Mouse (Mus musculus): ENCODE measurements at regions not wholly inside any gene's neighbourhood (a gene's known extent, or its start where the extent isn't known, plus 50 kb on each side); places are given as distances from the start of the nearest gene placed in this dataset.

- DNase-seq (ENCODE audit: low spot score): no peak
- H3K27ac ChIP-seq (ENCODE audit: low read depth): no peak overlapping the region
- WGBS: 61% methylated on average over 19 of the region's 19 CpGs
Measured at GRCm38 (mm10) chr8:112427721-112428389, 142.0 kb upstream of the Cntnap4 start.

GRCm38 (mm10) chr8:112411968-112412367 is 157.9 kb upstream of the Cntnap4 start:
- Histone ChIP-seq H3K27ac (ENCODE audit: low read depth) (no peak overlapping the region), H3K9ac (replicated peaks; ENCODE audit: low read depth, low read length) (no peak overlapping the region), H3K9me3 (replicated peaks; ENCODE audit: control insufficient read depth, low read length) (0 out of 2 replicates have a peak, but pooled peaks cover 3% of the 10 kb centered on the region), H3K27me3 (ENCODE audit: control insufficient read depth, insufficient read depth, low read length) (no peaks in the 10 kb centered on the region), H3K4me3 (ENCODE audit: low read depth, low read length) (no peak overlapping the region), H3K4me1 (ENCODE audit: control insufficient read depth, insufficient read depth) (no peaks in the 10 kb centered on the region), H3K4me2 (ENCODE audit: low read depth, low read length) (no peak overlapping the region), H3K36me3 (replicated peaks; ENCODE audit: control insufficient read depth, insufficient read depth, low read length) (no peaks in the 10 kb centered on the region)
- 84% methylated on average over 5 of the region's 5 CpGs for WGBS
- no peak for DNase-seq (ENCODE audit: low spot score)
- TF ChIP-seq EP300 (IDR thresholded peaks at IDR 0.05; ENCODE audit: low read depth): no peak
- no peak for TF ChIP-seq CTCF (IDR thresholded peaks at IDR 0.05; ENCODE audit: low read depth)
- ATAC-seq (ENCODE audit: insufficient read depth, low read depth): no peak

More at GRCm38 (mm10) chr8:112427721-112428389, 142.0 kb upstream of the Cntnap4 start:
- no peaks in the 10 kb centered on the region for H3K4me1 ChIP-seq (ENCODE audit: control insufficient read depth, insufficient read depth)
- no peaks in the 10 kb centered on the region for H3K36me3 ChIP-seq (replicated peaks; ENCODE audit: control insufficient read depth, insufficient read depth, low read length)
- TF ChIP-seq EP300 (IDR thresholded peaks at IDR 0.05; ENCODE audit: low read depth): no peak
- no peak for TF ChIP-seq CTCF (IDR thresholded peaks at IDR 0.05; ENCODE audit: low read depth)
- H3K4me2 ChIP-seq (ENCODE audit: low read depth, low read length): no peak overlapping the region
- H3K9me3 ChIP-seq (replicated peaks; ENCODE audit: control insufficient read depth, low read length): 0 out of 2 replicates have a peak, but pooled peaks cover 3% of the 10 kb centered on the region
- no peaks in the 10 kb centered on the region for H3K27me3 ChIP-seq (ENCODE audit: control insufficient read depth, insufficient read depth, low read length)
- H3K4me3 ChIP-seq (ENCODE audit: low read depth, low read length): no peak overlapping the region
- H3K9ac ChIP-seq (replicated peaks; ENCODE audit: low read depth, low read length): no peak overlapping the region
- no peak for ATAC-seq (ENCODE audit: insufficient read depth, low read depth)

GRCm38 (mm10) chr8:112411213-112411612 is 158.6 kb upstream of the Cntnap4 start:
- Histone ChIP-seq H3K9ac (replicated peaks; ENCODE audit: low read depth, low read length) (no peak overlapping the region), H3K4me1 (ENCODE audit: control insufficient read depth, insufficient read depth) (no peaks in the 10 kb centered on the region), H3K4me2 (ENCODE audit: low read depth, low read length) (no peak overlapping the region), H3K36me3 (replicated peaks; ENCODE audit: control insufficient read depth, insufficient read depth, low read length) (no peaks in the 10 kb centered on the region), H3K27me3 (ENCODE audit: control insufficient read depth, insufficient read depth, low read length) (no peaks in the 10 kb centered on the region), H3K27ac (ENCODE audit: low read depth) (no peak overlapping the region), H3K9me3 (replicated peaks; ENCODE audit: control insufficient read depth, low read length) (no peaks in the 10 kb centered on the region), H3K4me3 (ENCODE audit: low read depth, low read length) (no peak overlapping the region)
- ATAC-seq (ENCODE audit: insufficient read depth, low read depth) (no peak), DNase-seq (ENCODE audit: low spot score) (no peak)
- WGBS: 19% methylated on average over 6 of the region's 6 CpGs
- no peak for TF ChIP-seq EP300 (IDR thresholded peaks at IDR 0.05; ENCODE audit: low read depth)
- TF ChIP-seq CTCF (IDR thresholded peaks at IDR 0.05; ENCODE audit: low read depth): peak; percentile 24

- no peaks in the 10 kb centered on the region for H3K4me1 ChIP-seq (ENCODE audit: control insufficient read depth, insufficient read depth)
- H3K9ac ChIP-seq (replicated peaks; ENCODE audit: low read depth, low read length): no peak overlapping the region
- WGBS: 79% methylated on average over 9 of the region's 9 CpGs
- no peaks in the 10 kb centered on the region for H3K36me3 ChIP-seq (replicated peaks; ENCODE audit: control insufficient read depth, insufficient read depth, low read length)
- H3K4me2 ChIP-seq (ENCODE audit: low read depth, low read length): no peak overlapping the region
- H3K27ac ChIP-seq (ENCODE audit: low read depth): no peak overlapping the region
- TF ChIP-seq CTCF (IDR thresholded peaks at IDR 0.05; ENCODE audit: low read depth) (no peak), EP300 (IDR thresholded peaks at IDR 0.05; ENCODE audit: low read depth) (no peak)
- no peak overlapping the region for H3K4me3 ChIP-seq (ENCODE audit: low read depth, low read length)
- no peak for ATAC-seq (ENCODE audit: insufficient read depth, low read depth)
- DNase-seq (ENCODE audit: low spot score): no peak
- H3K27me3 ChIP-seq (ENCODE audit: control insufficient read depth, insufficient read depth, low read length): no peaks in the 10 kb centered on the region
- no peaks in the 10 kb centered on the region for H3K9me3 ChIP-seq (replicated peaks; ENCODE audit: control insufficient read depth, low read length)
Measured at GRCm38 (mm10) chr8:112408211-112408735, 161.6 kb upstream of the Cntnap4 start.

- no peaks in the 10 kb centered on the region for H3K9me3 ChIP-seq (replicated peaks; ENCODE audit: control insufficient read depth, low read length)
- H3K27ac ChIP-seq (ENCODE audit: low read depth): no peak overlapping the region
- no peak overlapping the region for H3K4me2 ChIP-seq (ENCODE audit: low read depth, low read length)
- ATAC-seq (ENCODE audit: insufficient read depth, low read depth) (no peak), DNase-seq (ENCODE audit: low spot score) (no peak)
- H3K4me1 ChIP-seq (ENCODE audit: control insufficient read depth, insufficient read depth): no peaks in the 10 kb centered on the region
- H3K9ac ChIP-seq (replicated peaks; ENCODE audit: low read depth, low read length): no peak overlapping the region
- H3K27me3 ChIP-seq (ENCODE audit: control insufficient read depth, insufficient read depth, low read length): no peaks in the 10 kb centered on the region
- no peak for TF ChIP-seq CTCF (IDR thresholded peaks at IDR 0.05; ENCODE audit: low read depth)
- no peak for TF ChIP-seq EP300 (IDR thresholded peaks at IDR 0.05; ENCODE audit: low read depth)
- no peaks in the 10 kb centered on the region for H3K36me3 ChIP-seq (replicated peaks; ENCODE audit: control insufficient read depth, insufficient read depth, low read length)
- 7% methylated on average over 2 of the region's 2 CpGs for WGBS
- H3K4me3 ChIP-seq (ENCODE audit: low read depth, low read length): no peak overlapping the region
Measured at GRCm38 (mm10) chr8:112404087-112404486, 165.8 kb upstream of the Cntnap4 start.
